Mouse (Mus musculus) heart, adult 2 months (tissue): Measurements from ENCODE around the gene Slc39a11.

Experiments used
- CTCF ChIP-seq: fragments of 200-600 bp; IDR thresholded peaks from 2 replicates; pipeline ENCODE4 v1.8.1; 2022; ENCODE audit warnings: antibody characterized with exemption, mild to moderate bottlenecking, moderate library complexity
- POLR2A ChIP-seq: fragments of 200-500 bp; IDR thresholded peaks from 2 replicates; pipeline ENCODE4 v1.6.1; 2011; ENCODE audit warnings: mild to moderate bottlenecking, low read depth, low read length, control low read depth; ENCODE audit not compliant: insufficient read depth

DNA sequence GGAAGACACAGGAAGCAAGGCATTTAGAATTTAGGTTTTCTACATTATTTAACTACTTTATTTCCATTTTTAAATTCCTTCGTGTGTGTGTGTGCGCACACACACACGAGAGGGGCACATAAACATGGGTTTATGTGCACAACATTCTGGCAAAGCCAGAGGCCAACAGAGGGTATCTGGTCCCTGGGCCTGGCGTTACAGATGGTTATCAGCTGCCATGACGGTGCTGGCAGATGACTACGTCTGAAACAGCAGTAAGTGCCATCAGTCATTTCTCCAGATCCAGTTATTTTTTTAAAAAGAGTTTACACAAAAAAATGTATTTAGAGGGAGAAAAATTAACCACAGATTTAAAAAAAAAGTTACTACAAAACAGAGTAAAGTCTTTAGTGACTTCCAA, 16.3 kb upstream of the Slc39a11 start:
- TF ChIP-seq CTCF (no peak), POLR2A (no peak)
